Mouse (Mus musculus) myocyte (in vitro differentiated cells): ENCODE measurements around the gene Epb41l4b.

Experiments used
- E2F4 ChIP-seq: IDR thresholded peaks from one replicate; pipeline ENCODE4 v1.6.1; 2011; ENCODE audit warnings: mild to moderate bottlenecking, control low read depth, moderate library complexity; ENCODE audit not compliant: insufficient read depth
- MYOD1 ChIP-seq, 3 experiments: IDR thresholded peaks; one replicate each; pipeline ENCODE4 v1.6.1; 2011; ENCODE audit warnings: control low read depth in 2 of 3, low read depth in 2 of 3, mild to moderate bottlenecking in 2 of 3, moderate library complexity in 1 of 3; ENCODE audit not compliant: insufficient read length in 2 of 3, control insufficient read depth in 1 of 3
- POLR2A ChIP-seq: IDR thresholded peaks from one replicate; pipeline ENCODE4 v1.6.1; 2011; ENCODE audit warnings: low read depth, mild to moderate bottlenecking, control low read depth, moderate library complexity; ENCODE audit not compliant: insufficient read length
- SRF ChIP-seq: IDR thresholded peaks from one replicate; pipeline ENCODE4 v1.6.1; 2011; ENCODE audit warnings: low read depth; ENCODE audit not compliant: control insufficient read depth, insufficient read length
- TCF12 ChIP-seq: IDR thresholded peaks from one replicate; pipeline ENCODE4 v1.6.1; 2011; ENCODE audit warnings: mild to moderate bottlenecking, control low read depth; ENCODE audit not compliant: poor library complexity, insufficient read depth, severe bottlenecking
- USF1 ChIP-seq: IDR thresholded peaks from one replicate; pipeline ENCODE4 v1.6.1; 2011; ENCODE audit warnings: low read depth, mild to moderate bottlenecking, control low read depth, moderate library complexity

- no peak for TF ChIP-seq MYOD1 (IDR thresholded peaks at IDR 0.05; ENCODE audit: control insufficient read depth in 1 of 3, insufficient read length in 2 of 3, low read depth in 2 of 3)
- no peak for TF ChIP-seq SRF
- TF ChIP-seq POLR2A, result no peak
- no peak for TF ChIP-seq E2F4
- TF ChIP-seq TCF12, result no peak
- TF ChIP-seq USF1, result no peak
Measured at GRCm38 (mm10) chr4:57088301-57088700, 54.9 kb downstream of the Epb41l4b start.
